Mouse (Mus musculus) embryonic facial prominence, embryonic 11.5 days (tissue): ENCODE measurements around the gene Manbal. TPM values are rescaled to one million over a fixed set of nuclear protein-coding genes. Genes with fewer than 3 reads are reported as not detected.
"Not testable (repeated sequence)": the region's sequence is repeated elsewhere in the genome, so short reads cannot be mapped to it uniquely, and the experiment has no call there.

Experiments used
- ATAC-seq: fragments of 200-750 bp; cut with Nextera tagmentation; replicated peaks from 2 replicates; pipeline ENCODE4 v1.8.0; 2017; ENCODE audit warnings: low read depth; ENCODE audit not compliant: insufficient number of reproducible peaks, low FRiP score, low TSS enrichment
- DNase-seq: peaks from one replicate; pipeline ENCODE4 v3.0.0-alpha.2; 2015; ENCODE audit warnings: low spot score
- H3K27ac ChIP-seq: fragments of 300-500 bp; sonication (generic); replicated peaks from 2 replicates; pipeline ENCODE4 v1.5.1; 2014; ENCODE audit warnings: mild to moderate bottlenecking, low read depth, low read length, control low read depth
- H3K27me3 ChIP-seq: fragments of 300-500 bp; sonication (generic); 2 replicates; pipeline ENCODE4 v1.6.1; 2014; ENCODE audit warnings: mild to moderate bottlenecking, low read length, moderate library complexity, mixed read lengths; ENCODE audit not compliant: control insufficient read depth, insufficient read depth
- H3K36me3 ChIP-seq: fragments of 300-500 bp; sonication (generic); replicated peaks from 2 replicates; pipeline ENCODE4 v1.6.1; 2014; ENCODE audit warnings: low read depth, mild to moderate bottlenecking, low read length, moderate library complexity, mixed read lengths; ENCODE audit not compliant: control insufficient read depth, insufficient read depth
- H3K4me1 ChIP-seq: fragments of 300-500 bp; sonication (generic); 2 replicates; pipeline ENCODE4 v1.6.1; 2014; ENCODE audit warnings: low read length, mixed read lengths; ENCODE audit not compliant: control insufficient read depth, insufficient read depth
- H3K4me2 ChIP-seq: fragments of 300-500 bp; sonication (generic); 2 replicates; pipeline ENCODE4 v1.6.1; 2014; ENCODE audit warnings: low read depth, mild to moderate bottlenecking, control low read depth, low read length, moderate library complexity
- H3K4me3 ChIP-seq: fragments of 300-500 bp; sonication (generic); 2 replicates; pipeline ENCODE4 v1.5.1; 2014; ENCODE audit warnings: low read depth, low read length, control low read depth
- H3K9ac ChIP-seq: fragments of 300-500 bp; sonication (generic); replicated peaks from 2 replicates; pipeline ENCODE4 v1.6.1; 2014; ENCODE audit warnings: mild to moderate bottlenecking, control low read depth, low read length
- H3K9me3 ChIP-seq: fragments of 300-500 bp; sonication (generic); replicated peaks from 2 replicates; pipeline ENCODE4 v1.6.1; 2016; ENCODE audit warnings: mild to moderate bottlenecking, low read length, inconsistent platforms, mixed read lengths; ENCODE audit not compliant: control insufficient read depth
- WGBS: fragments of 180-500 bp; shearing (Covaris S2); extraction: QIAGEN DNeasy Blood & Tissue Kit; methylation state at CpG from one replicate; pipeline ENCODE4 v1.1.7; 2014; 5-methylcytosine and 5-hydroxymethylcytosine counted together
- polyA plus RNA-seq: library from polyadenylated mRNA; unstranded; fragments of >200 nt; fragmentation: Nextera tagmentation; extraction: Ambion mirVana; gene quantifications from 2 replicates; pipeline ENCODE4 v1.2.1, GENCODE M21; 2014

Manbal gene
- polyA plus RNA-seq, 1 experiment from 2014 or later, result 33.4 TPM

- H3K27me3 ChIP-seq, result no peaks in the 10 kb centered on the region
- DNase-seq, result no peak
- no peak for ATAC-seq
- no peaks in the 10 kb centered on the region; the same call in none of the 2 replicates for H3K4me1 ChIP-seq
- H3K27ac ChIP-seq, result no peak overlapping the region
- no peaks in the 10 kb centered on the region for H3K9me3 ChIP-seq
- H3K36me3 ChIP-seq, result no peaks in the 10 kb centered on the region
- H3K9ac ChIP-seq, result no peak overlapping the region
- no peak overlapping the region for H3K4me3 ChIP-seq
- WGBS, result 82% methylated on average over 3 of the region's 3 CpGs
- H3K4me2 ChIP-seq, result no peak overlapping the region
These were observed 6.3 kb downstream of the Manbal start for GRCm38 (mm10) chr2:157373681-157374080.

GRCm38 (mm10) chr2:157375051-157375450 lies 7.7 kb downstream of the Manbal start:
- Histone ChIP-seq H3K36me3 (no peaks in the 10 kb centered on the region), H3K4me1 (no peaks in the 10 kb centered on the region; the same call in none of the 2 replicates), H3K27me3 (no peaks in the 10 kb centered on the region), H3K4me2 (no peak overlapping the region), H3K9ac (no peak overlapping the region), H3K9me3 (no peaks in the 10 kb centered on the region), H3K4me3 (no peak overlapping the region), H3K27ac (no peak overlapping the region)
- 57% methylated on average over 8 of the region's 8 CpGs for WGBS
- no peak for DNase-seq
- ATAC-seq, result no peak

- peak; percentile 43 for DNase-seq
- Histone ChIP-seq H3K27me3 (no peaks in the 10 kb centered on the region), H3K4me2 (no peak overlapping the region), H3K9me3 (no peaks in the 10 kb centered on the region), H3K9ac (no peak overlapping the region; the same call in 1 of the 2 replicates), H3K4me3 (no peak overlapping the region), H3K36me3 (no peaks in the 10 kb centered on the region), H3K27ac (no peak overlapping the region), H3K4me1 (no peaks in the 10 kb centered on the region; the same call in none of the 2 replicates)
- ATAC-seq, result no peak
- WGBS, result 25% methylated on average over 14 of the region's 14 CpGs
These were observed 8.7 kb downstream of the Manbal start for GRCm38 (mm10) chr2:157375794-157376757.

GRCm38 (mm10) chr2:157376995-157377394 lies 9.6 kb downstream of the Manbal start:
- H3K27ac ChIP-seq, result no peak overlapping the region
- H3K27me3 ChIP-seq, result no peaks in the 10 kb centered on the region
- H3K4me1 ChIP-seq, result no peaks in the 10 kb centered on the region; the same call in none of the 2 replicates
- H3K4me2 ChIP-seq, result no peak overlapping the region
- no peaks in the 10 kb centered on the region for H3K36me3 ChIP-seq
- WGBS, result 53% methylated on average over 3 of the region's 3 CpGs
- H3K9me3 ChIP-seq, result no peaks in the 10 kb centered on the region
- ATAC-seq (no peak), DNase-seq (no peak)
- H3K9ac ChIP-seq, result no peak overlapping the region
- H3K4me3 ChIP-seq, result no peak overlapping the region

GRCm38 (mm10) chr2:157384836-157385235 lies 17.4 kb downstream of the Manbal start:
- Histone ChIP-seq H3K9ac (no peak overlapping the region), H3K36me3 (no peaks in the 10 kb centered on the region; the same call in 1 of the 2 replicates), H3K4me1 (no peaks in the 10 kb centered on the region), H3K4me3 (no peak overlapping the region), H3K27ac (no peak overlapping the region), H3K9me3 (no peaks in the 10 kb centered on the region), H3K27me3 (no peaks in the 10 kb centered on the region), H3K4me2 (no peak overlapping the region)
- 57% methylated on average over 4 of the region's 4 CpGs for WGBS
- ATAC-seq, result no peak
- DNase-seq, result no peak

GRCm38 (mm10) chr2:157388901-157389590 lies 21.7 kb downstream of the Manbal start:
- not testable (repeated sequence) for DNase-seq, H3K27ac ChIP-seq, H3K27me3 ChIP-seq, H3K9ac ChIP-seq, H3K36me3 ChIP-seq, H3K4me2 ChIP-seq, H3K4me1 ChIP-seq, H3K9me3 ChIP-seq, ATAC-seq, H3K4me3 ChIP-seq
- 93% methylated on average over 14 of the region's 14 CpGs for WGBS

GRCm38 (mm10) chr2:157389591-157389921 lies 22.2 kb downstream of the Manbal start:
- DNase-seq, result no peak
- Histone ChIP-seq H3K4me3 (no peak overlapping the region), H3K4me2 (no peak overlapping the region), H3K9ac (no peak overlapping the region), H3K27me3 (no peaks in the 10 kb centered on the region), H3K4me1 (no peaks in the 10 kb centered on the region), H3K36me3 (no peaks in the 10 kb centered on the region), H3K9me3 (no peaks in the 10 kb centered on the region), H3K27ac (no peak overlapping the region)
- ATAC-seq, result no peak
- WGBS, result 80% methylated on average over 7 of the region's 7 CpGs

- Histone ChIP-seq H3K27ac (no peak overlapping the region), H3K9me3 (no peaks in the 10 kb centered on the region), H3K4me2 (no peak overlapping the region), H3K36me3 (no peaks in the 10 kb centered on the region), H3K4me1 (no peaks in the 10 kb centered on the region; the same call in 1 of the 2 replicates), H3K27me3 (no peaks in the 10 kb centered on the region), H3K4me3 (no peak overlapping the region), H3K9ac (no peak overlapping the region)
- ATAC-seq (no peak), DNase-seq (no peak)
- WGBS, result 97% methylated on average over 2 of the region's 2 CpGs
These were observed 24.9 kb downstream of the Manbal start for GRCm38 (mm10) chr2:157392331-157392730.
